Mouse (Mus musculus): ENCODE data around the gene Xbp1. TPM values are rescaled to one million over a fixed set of nuclear protein-coding genes. Genes with fewer than 3 reads are reported as not detected.
"Not testable (repeated sequence)": the region's sequence is repeated elsewhere in the genome, so short reads cannot be mapped to it uniquely, and the experiment has no call there.

The Xbp1 gene
- total and polyA plus RNA-seq, 3 experiments, result 111 to 133 (median 131) TPM

- in situ Hi-C loops (cut with MboI; ENCODE audit: low pct_ligation_motif_present, low pct_unique_long_range_greater_than_20kb, low sequenced_read_pairs), result no loop called here
- no peaks in the 10 kb centered on the region for H3K79me2 ChIP-seq (replicated peaks; ENCODE audit: control insufficient read depth, extremely low read depth, insufficient read depth, poor library complexity, severe bottlenecking)
- TF ChIP-seq BHLHE40 (IDR thresholded peaks at IDR 0.05; ENCODE audit: low read depth, low read length) (no peak), TCF12 (IDR thresholded peaks at IDR 0.05; ENCODE audit: low read depth, low read length) (no peak)
- no peak overlapping the region for H3K9ac ChIP-seq (ENCODE audit: insufficient read depth, low read depth)
- H3K4me2 ChIP-seq (ENCODE audit: insufficient read depth, low read depth, poor library complexity, severe bottlenecking), result no peak overlapping the region
- no peaks in the 10 kb centered on the region for H3K9me3 ChIP-seq (replicated peaks; ENCODE audit: low read length)
- no peaks in the 10 kb centered on the region for H3K27me3 ChIP-seq (replicated peaks)
- peaks cover 16 to 42% of the 10 kb centered on the region in 2 experiments for H3K4me1 ChIP-seq (ENCODE audit: control insufficient read depth in 1 of 2, insufficient read depth in 2 of 2)
- no peak overlapping the region for H3K4me3 ChIP-seq (replicated peaks in 1 of 3; ENCODE audit: low read depth in 2 of 3, low read length in 2 of 3, poor library complexity in 1 of 3)
- no peaks in the 10 kb centered on the region for H3K36me3 ChIP-seq (replicated peaks in 1 of 2; ENCODE audit: control insufficient read depth in 1 of 2, insufficient read depth in 1 of 2, low read length in 1 of 2)
- no peak for DNase-seq (ENCODE audit: extremely low read depth)
- dilution Hi-C loops (cut with MboI; ENCODE audit: extremely low pct_ligation_motif_present, extremely low pct_unique_long_range_greater_than_20kb, low sequenced_read_pairs), result no loop called here
- H3K27ac ChIP-seq (ENCODE audit: insufficient read depth, low read depth), result no peak overlapping the region
These were observed 10.4 kb upstream of the Xbp1 start for GRCm38 (mm10) chr11:5510099-5510391.

GRCm38 (mm10) chr11:5510686-5511085, 9.8 kb upstream of the Xbp1 start:
- H3K27ac ChIP-seq (ENCODE audit: insufficient read depth, low read depth); H3K36me3 ChIP-seq (replicated peaks in 1 of 2; ENCODE audit: control insufficient read depth in 1 of 2, insufficient read depth in 1 of 2, low read length in 1 of 2); H3K4me2 ChIP-seq (ENCODE audit: insufficient read depth, low read depth, poor library complexity, severe bottlenecking); H3K4me3 ChIP-seq (replicated peaks in 1 of 3; ENCODE audit: low read depth in 2 of 3, low read length in 2 of 3, poor library complexity in 1 of 3); H3K27me3 ChIP-seq (replicated peaks); dilution Hi-C loops (cut with MboI; ENCODE audit: extremely low pct_ligation_motif_present, extremely low pct_unique_long_range_greater_than_20kb, low sequenced_read_pairs); DNase-seq (ENCODE audit: extremely low read depth); H3K9me3 ChIP-seq (replicated peaks; ENCODE audit: low read length); in situ Hi-C loops (cut with MboI; ENCODE audit: low pct_ligation_motif_present, low pct_unique_long_range_greater_than_20kb, low sequenced_read_pairs); H3K9ac ChIP-seq (ENCODE audit: insufficient read depth, low read depth); H3K79me2 ChIP-seq (replicated peaks; ENCODE audit: control insufficient read depth, extremely low read depth, insufficient read depth, poor library complexity, severe bottlenecking): not testable (repeated sequence)
- peaks cover 16 to 42% of the 10 kb centered on the region in 2 experiments for H3K4me1 ChIP-seq (ENCODE audit: control insufficient read depth in 1 of 2, insufficient read depth in 2 of 2)

GRCm38 (mm10) chr11:5512099-5512725, 8.2 kb upstream of the Xbp1 start:
- Histone ChIP-seq H3K79me2 (replicated peaks; ENCODE audit: control insufficient read depth, extremely low read depth, insufficient read depth, poor library complexity, severe bottlenecking) (no peaks in the 10 kb centered on the region), H3K4me2 (ENCODE audit: insufficient read depth, low read depth, poor library complexity, severe bottlenecking) (peak overlapping the region; percentile 17), H3K27me3 (replicated peaks) (no peaks in the 10 kb centered on the region), H3K9me3 (replicated peaks; ENCODE audit: low read length) (no peaks in the 10 kb centered on the region), H3K27ac (ENCODE audit: insufficient read depth, low read depth) (no peak overlapping the region; the same call in 1 of the 2 replicates), H3K36me3 (replicated peaks in 1 of 2; ENCODE audit: control insufficient read depth in 1 of 2, insufficient read depth in 1 of 2, low read length in 1 of 2) (no peaks in the 10 kb centered on the region), H3K4me3 (replicated peaks in 1 of 3; ENCODE audit: low read depth in 2 of 3, low read length in 2 of 3, poor library complexity in 1 of 3) (no peak overlapping the region), H3K4me1 (ENCODE audit: control insufficient read depth in 1 of 2, insufficient read depth in 2 of 2) (peaks cover 16 to 42% of the 10 kb centered on the region in 2 experiments), H3K9ac (ENCODE audit: insufficient read depth, low read depth) (peak overlapping the region; percentile 49)
- no peak for TF ChIP-seq MXI1 (IDR thresholded peaks at IDR 0.05; ENCODE audit: low read depth, low read length)
- TF ChIP-seq PAX5 (IDR thresholded peaks at IDR 0.05; ENCODE audit: low read length), result no peak
- 0 out of 2 replicates have a peak, but pooled peaks have one; percentile 52 for TF ChIP-seq ETS1 (conservative IDR thresholded peaks at IDR 0.05; ENCODE audit: low read depth, low read length)
- no peak for TF ChIP-seq MAZ (IDR thresholded peaks at IDR 0.05; ENCODE audit: low read depth, low read length)
- no peak for TF ChIP-seq MEF2A (IDR thresholded peaks at IDR 0.05; ENCODE audit: borderline replicate concordance, low read depth, low read length)
- TF ChIP-seq MAX (IDR thresholded peaks at IDR 0.05; ENCODE audit: low read length), result peak; percentile 73
- TF ChIP-seq USF1 (IDR thresholded peaks at IDR 0.05; ENCODE audit: low read depth, low read length), result no peak; the same call in 1 of the 2 replicates
- TF ChIP-seq POLR2A (IDR thresholded peaks at IDR 0.05; ENCODE audit: low read depth, low read length), result peak; percentile 30; the same call in 1 of the 2 replicates
- no peak for TF ChIP-seq E2F4 (IDR thresholded peaks at IDR 0.05; ENCODE audit: insufficient replicate concordance, low read depth, low read length)
- peak; percentile 14; the same call in 1 of the 2 replicates for TF ChIP-seq TCF12 (IDR thresholded peaks at IDR 0.05; ENCODE audit: low read depth, low read length)
- TF ChIP-seq BHLHE40 (IDR thresholded peaks at IDR 0.05; ENCODE audit: low read depth, low read length), result peak; percentile 86
- TF ChIP-seq ELF1 (IDR thresholded peaks at IDR 0.05; ENCODE audit: low read depth, low read length), result peak; percentile 6; the same call in 1 of the 2 replicates
- peak; percentile 75 for TF ChIP-seq EP300 (IDR thresholded peaks at IDR 0.05; ENCODE audit: low read length)
- peak; percentile 30; the same call in 1 of the 2 replicates for TF ChIP-seq SIN3A (IDR thresholded peaks at IDR 0.05; ENCODE audit: low read length)
- TF ChIP-seq IRF4 (IDR thresholded peaks at IDR 0.05; ENCODE audit: low read depth, low read length), result peak; percentile 68
- peak; percentile 55; the same call in 1 of the 2 replicates for TF ChIP-seq MYC (IDR thresholded peaks at IDR 0.05; ENCODE audit: low read depth, low read length)
- dilution Hi-C loops (cut with MboI; ENCODE audit: extremely low pct_ligation_motif_present, extremely low pct_unique_long_range_greater_than_20kb, low sequenced_read_pairs) (no loop called here), in situ Hi-C loops (cut with MboI; ENCODE audit: low pct_ligation_motif_present, low pct_unique_long_range_greater_than_20kb, low sequenced_read_pairs) (no loop called here)
- DNase-seq (ENCODE audit: extremely low read depth), result peak; percentile 60
